Mouse (Mus musculus): ENCODE results near the gene Stra6. TPM values are rescaled to one million over a fixed set of nuclear protein-coding genes. Genes with fewer than 3 reads are reported as not detected.

Stra6 gene
- polyA plus RNA-seq, 1 experiment from 2014 or later = 0.15 TPM

DNA sequence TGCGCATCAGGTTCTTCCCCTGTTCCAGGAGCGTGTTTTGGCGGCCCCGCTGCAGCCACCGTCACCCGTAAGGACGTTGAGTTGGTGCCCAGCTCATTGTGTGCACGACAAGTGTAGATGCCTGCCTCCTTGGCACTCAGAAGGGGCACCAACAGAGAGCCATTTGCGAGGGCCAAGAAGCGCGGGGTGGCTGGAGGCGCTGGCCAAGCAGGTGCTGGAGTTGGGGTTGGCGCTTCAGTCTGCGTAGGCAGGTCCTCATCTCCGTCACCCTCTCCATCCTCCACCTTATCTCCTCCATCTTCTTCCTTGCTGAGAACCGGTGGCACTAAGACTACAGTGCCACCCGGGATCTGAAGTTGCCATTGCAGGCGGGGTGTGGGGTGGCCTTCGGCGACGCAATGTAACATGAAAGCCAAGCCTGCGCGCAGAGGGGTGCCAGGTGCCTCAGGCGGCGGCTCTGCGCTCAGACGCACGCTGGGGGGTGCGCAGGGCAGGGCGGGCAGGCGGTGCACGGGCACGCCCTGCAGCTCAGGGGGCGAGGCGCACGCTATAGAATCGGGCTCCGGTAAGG, 135.3 kb downstream of the Stra6 start:
- ATAC-seq (ENCODE audit: insufficient read depth) = no peak
- H3K4me1 ChIP-seq (replicated peaks) = peaks cover 9% of the 10 kb centered on the region
- no peaks in the 10 kb centered on the region for H3K36me3 ChIP-seq (replicated peaks)
- peaks cover 100% of the 10 kb centered on the region for H3K27me3 ChIP-seq
- WGBS (ENCODE audit: insufficient replicate concordance) = 5% methylated on average over 38 of the region's 38 CpGs
- H3K9me3 ChIP-seq (replicated peaks) = no peaks in the 10 kb centered on the region
- H3K4me3 ChIP-seq (replicated peaks) = no peak overlapping the region
- H3K27ac ChIP-seq (replicated peaks) = no peak overlapping the region
- H3K4me2 ChIP-seq = no peak overlapping the region
- H3K9ac ChIP-seq = no peak overlapping the region

DNA sequence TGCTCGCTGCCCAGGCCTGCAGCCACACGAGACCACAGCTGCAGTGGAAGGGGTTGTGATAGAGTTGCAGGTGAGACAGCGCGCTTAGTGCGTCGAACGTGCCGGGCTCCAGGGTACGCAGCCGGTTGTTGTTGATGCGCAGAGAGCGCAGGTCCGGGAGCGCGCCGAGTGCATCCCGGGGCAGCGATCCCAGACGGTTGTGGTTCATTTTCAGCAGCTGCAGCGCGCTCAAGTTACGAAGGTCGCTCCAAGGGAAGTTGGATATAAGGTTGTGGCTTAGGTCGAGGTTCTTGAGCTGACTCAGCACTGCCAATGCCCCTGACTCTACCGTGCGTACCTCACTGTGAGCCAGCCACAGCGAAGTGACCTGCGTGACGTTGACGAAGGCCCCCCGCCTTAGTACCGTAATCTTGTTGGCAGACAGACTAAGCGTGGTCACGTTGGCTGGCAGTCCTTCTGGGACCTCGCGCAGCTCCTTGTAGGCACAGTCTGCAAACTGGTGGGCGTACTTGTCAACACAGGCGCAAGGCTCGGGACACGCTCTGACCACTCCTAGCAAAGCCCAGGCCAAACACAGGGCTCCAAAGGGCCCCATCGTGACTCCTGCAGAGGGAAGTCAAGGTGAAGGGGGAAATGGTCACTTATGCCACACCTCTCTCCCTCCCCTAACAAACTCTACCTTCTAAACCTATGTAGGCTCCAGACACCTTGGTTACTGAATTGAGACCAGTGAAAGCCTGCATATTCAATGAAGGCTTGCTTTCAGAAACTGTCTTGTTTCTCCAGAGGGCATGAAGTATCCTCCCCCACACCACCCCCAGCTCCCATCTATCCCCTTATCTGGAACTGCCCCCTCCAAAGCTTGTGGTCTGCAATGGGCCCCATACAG, 136.0 kb downstream of the Stra6 start:
- peaks cover 11% of the 10 kb centered on the region for H3K4me1 ChIP-seq (replicated peaks)
- H3K27ac ChIP-seq (replicated peaks) = no peak overlapping the region
- no peak overlapping the region for H3K9ac ChIP-seq
- H3K36me3 ChIP-seq (replicated peaks) = no peaks in the 10 kb centered on the region
- no peak for ATAC-seq (ENCODE audit: insufficient read depth)
- H3K9me3 ChIP-seq (replicated peaks) = no peaks in the 10 kb centered on the region
- no peak overlapping the region for H3K4me2 ChIP-seq
- H3K4me3 ChIP-seq (replicated peaks) = no peak overlapping the region
- H3K27me3 ChIP-seq = peaks cover 100% of the 10 kb centered on the region
- WGBS (ENCODE audit: insufficient replicate concordance) = 2% methylated on average over 41 of the region's 41 CpGs

DNA sequence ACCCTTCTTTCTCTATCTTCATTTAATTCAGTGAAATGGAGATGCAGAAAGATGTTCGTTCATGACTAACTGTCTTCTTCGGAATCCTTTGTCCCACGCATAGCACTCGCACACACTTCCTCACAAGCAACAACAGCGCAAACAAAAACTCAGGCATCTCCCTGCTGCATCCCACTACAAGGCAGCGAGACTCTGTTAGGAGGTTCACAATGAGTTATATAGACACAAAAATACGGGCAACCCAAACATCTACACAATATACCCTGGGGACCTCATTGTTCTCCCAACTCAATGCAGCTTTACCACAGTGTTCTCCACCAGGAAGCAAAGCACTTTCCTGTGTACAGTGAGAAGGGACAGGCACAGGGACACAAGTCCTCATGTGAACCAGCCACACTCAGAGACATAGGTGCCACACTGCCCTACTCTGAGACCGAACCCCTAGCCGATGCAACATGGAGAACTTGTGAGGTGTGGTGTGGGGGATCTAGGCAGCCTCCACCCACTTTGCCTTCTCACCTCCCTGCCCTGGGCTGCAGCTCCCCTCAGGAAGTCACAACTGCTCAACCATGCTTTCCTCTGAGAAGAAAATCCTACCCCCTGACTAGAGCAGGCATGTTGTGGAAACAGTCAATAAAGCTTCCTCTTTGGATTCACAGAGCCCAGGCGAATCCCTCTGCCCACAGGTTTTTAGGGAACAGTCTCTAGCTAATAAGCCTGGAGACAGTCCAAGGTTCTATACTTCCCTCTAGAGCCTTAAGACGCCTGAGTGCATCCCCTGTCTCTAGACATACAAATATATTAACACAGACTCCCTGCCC, 136.9 kb downstream of the Stra6 start:
- H3K36me3 ChIP-seq (replicated peaks) = no peaks in the 10 kb centered on the region
- peaks cover 100% of the 10 kb centered on the region for H3K27me3 ChIP-seq
- peaks cover 11% of the 10 kb centered on the region for H3K4me1 ChIP-seq (replicated peaks)

DNA sequence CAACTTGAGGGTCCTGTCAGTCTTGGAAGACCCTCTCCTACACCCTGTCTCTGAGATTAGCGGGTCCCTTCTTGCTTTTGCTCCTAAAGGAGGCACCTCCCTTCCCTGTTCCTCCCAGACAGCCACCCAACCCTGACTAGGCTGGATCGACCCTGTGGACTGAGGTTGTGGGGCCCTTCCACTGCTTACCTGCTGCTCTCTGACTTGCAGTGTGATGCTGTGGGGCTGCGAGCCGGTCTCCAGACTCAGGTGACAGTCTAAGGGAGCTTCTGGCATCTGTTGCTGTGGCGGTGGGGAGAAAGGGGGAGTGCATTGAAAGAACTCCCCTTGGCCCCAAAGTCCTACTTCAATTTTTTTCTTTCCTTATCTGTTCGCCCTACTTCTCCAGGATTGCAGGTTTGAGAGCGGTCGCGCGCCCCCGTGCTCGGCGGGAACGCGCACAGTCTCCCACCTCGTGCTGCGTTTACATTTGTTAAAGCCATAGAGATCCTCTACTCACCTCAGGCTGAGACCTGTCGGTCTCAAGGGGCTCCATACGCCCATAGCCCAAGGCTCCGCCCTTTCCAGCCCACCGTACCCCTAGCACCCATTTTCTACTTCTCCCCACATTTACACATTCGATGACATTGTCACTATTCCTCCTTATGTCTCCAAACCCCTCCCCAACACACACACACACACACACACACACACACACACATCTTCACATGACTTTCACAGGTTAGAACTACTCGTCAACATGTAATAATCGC, 137.7 kb downstream of the Stra6 start:
- no peak overlapping the region for H3K9ac ChIP-seq
- peaks cover 100% of the 10 kb centered on the region for H3K27me3 ChIP-seq
- no peak overlapping the region for H3K4me3 ChIP-seq (replicated peaks)
- WGBS (ENCODE audit: insufficient replicate concordance) = 3% methylated on average over 24 of the region's 24 CpGs
- no peaks in the 10 kb centered on the region for H3K36me3 ChIP-seq (replicated peaks)
- peaks cover 11% of the 10 kb centered on the region for H3K4me1 ChIP-seq (replicated peaks)
- H3K4me2 ChIP-seq = no peak overlapping the region
- H3K27ac ChIP-seq (replicated peaks) = no peak overlapping the region
- no peaks in the 10 kb centered on the region for H3K9me3 ChIP-seq (replicated peaks)
- no peak for ATAC-seq (ENCODE audit: insufficient read depth)

More for the DNA sequence above, 136.9 kb downstream of the Stra6 start:
- Histone ChIP-seq H3K9me3 (replicated peaks) (no peaks in the 10 kb centered on the region), H3K4me2 (no peak overlapping the region), H3K9ac (no peak overlapping the region), H3K27ac (replicated peaks) (no peak overlapping the region), H3K4me3 (replicated peaks) (no peak overlapping the region)
- no peak for ATAC-seq (ENCODE audit: insufficient read depth)
- 6% methylated on average over 11 of the region's 11 CpGs for WGBS (ENCODE audit: insufficient replicate concordance)

DNA sequence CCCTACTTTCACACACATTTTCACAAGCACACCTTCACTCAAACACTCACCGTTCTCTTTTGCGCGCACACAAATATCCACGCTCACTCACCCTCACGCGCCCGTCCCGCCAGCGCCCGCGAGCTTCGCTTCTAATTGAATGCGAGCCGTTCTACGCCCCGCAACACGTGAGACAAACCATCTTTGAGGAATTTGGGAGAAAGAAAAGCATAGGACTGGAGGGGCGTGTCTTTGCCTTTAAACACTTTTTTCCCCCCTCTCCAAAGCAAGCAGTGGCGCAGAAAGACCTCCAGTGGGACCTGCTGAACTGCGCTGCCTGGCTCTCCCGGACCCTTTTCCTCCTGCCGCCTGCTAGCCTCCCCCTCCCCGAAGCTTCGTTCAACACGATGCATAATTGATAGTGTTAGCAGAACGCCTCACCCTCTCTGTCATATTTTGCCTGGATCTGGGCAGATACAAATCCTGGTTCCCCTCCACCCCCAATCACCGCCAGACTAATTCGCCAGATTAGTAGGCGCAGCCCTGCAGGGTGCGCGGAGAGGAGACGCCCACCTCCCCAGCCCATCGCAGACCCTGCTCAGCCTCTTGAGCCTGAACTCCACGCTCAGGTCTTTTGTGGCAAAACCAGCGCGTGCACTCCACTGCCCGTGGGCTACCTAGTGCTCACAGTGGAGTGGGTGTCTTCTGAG, 138.4 kb downstream of the Stra6 start:
- Histone ChIP-seq H3K27ac (replicated peaks) (no peak overlapping the region), H3K36me3 (replicated peaks) (no peaks in the 10 kb centered on the region), H3K4me2 (no peak overlapping the region), H3K4me3 (replicated peaks) (no peak overlapping the region), H3K27me3 (peaks cover 100% of the 10 kb centered on the region), H3K9ac (no peak overlapping the region), H3K4me1 (replicated peaks) (peaks cover 11% of the 10 kb centered on the region), H3K9me3 (replicated peaks) (no peaks in the 10 kb centered on the region)
- 2% methylated on average over 37 of the region's 37 CpGs for WGBS (ENCODE audit: insufficient replicate concordance)
- ATAC-seq (ENCODE audit: insufficient read depth) = no peak

DNA sequence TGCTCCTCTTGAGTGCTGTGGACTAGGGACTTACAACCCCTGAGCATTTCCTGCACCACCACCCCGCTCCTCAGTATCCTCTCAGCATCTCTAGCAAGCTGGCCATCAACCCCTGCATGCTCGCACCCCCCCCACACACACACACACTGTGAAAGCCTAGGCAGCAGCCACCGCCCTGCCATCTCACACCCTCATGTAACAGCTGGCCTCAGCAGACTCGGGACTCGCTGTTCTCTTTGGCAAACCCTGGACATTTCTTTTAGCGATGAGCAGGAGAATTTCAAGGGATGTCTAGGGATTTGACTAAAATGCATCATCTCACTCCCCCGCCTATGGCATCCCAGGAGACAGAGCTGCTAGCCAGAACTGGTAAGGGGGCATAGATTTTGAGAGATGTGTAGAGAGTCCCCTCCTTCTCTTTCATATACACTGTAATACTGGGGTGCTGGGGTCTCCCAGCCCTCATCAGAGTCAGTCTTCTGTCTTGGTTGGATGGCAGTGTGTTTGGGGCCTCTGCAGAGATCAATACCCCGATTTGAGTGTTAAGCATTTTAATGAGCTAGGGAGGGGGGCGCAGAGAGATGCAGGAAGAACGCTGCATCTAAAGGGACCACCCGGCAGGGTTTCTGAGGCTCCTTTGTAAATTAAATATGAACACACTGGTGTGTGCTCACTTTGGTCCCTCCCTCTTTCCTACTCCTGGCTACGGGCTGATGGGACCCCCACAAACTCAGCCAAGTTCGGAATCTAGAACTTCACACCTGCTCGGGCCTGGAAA, 139.3 kb downstream of the Stra6 start:
- Histone ChIP-seq H3K4me3 (replicated peaks) (no peak overlapping the region), H3K27ac (replicated peaks) (no peak overlapping the region), H3K9me3 (replicated peaks) (no peaks in the 10 kb centered on the region), H3K36me3 (replicated peaks) (no peaks in the 10 kb centered on the region), H3K27me3 (peaks cover 99% of the 10 kb centered on the region), H3K9ac (no peak overlapping the region), H3K4me2 (no peak overlapping the region), H3K4me1 (replicated peaks) (peaks cover 10% of the 10 kb centered on the region)
- 5% methylated on average over 14 of the region's 14 CpGs for WGBS (ENCODE audit: insufficient replicate concordance)
- no peak for ATAC-seq (ENCODE audit: insufficient read depth)

Other genes with a start within 250 kb of the Stra6 start
- 10.5 and 11.3 TPM in 2 replicates for gene Arid3b, start 227.0 kb upstream of the Stra6 start, polyA plus RNA-seq (2015; fragmentation: Nextera tagmentation; extraction: Ambion mirVana)
- gene Ubl7, start 152.8 kb upstream of the Stra6 start, polyA plus RNA-seq (2015; fragmentation: Nextera tagmentation; extraction: Ambion mirVana) = 50.7 and 52.4 TPM in 2 replicates
- not detected in 2 replicates for gene Sema7a, start 123.7 kb upstream of the Stra6 start, polyA plus RNA-seq (2015; fragmentation: Nextera tagmentation; extraction: Ambion mirVana)
- gene Cyp11a1, start 57.4 kb upstream of the Stra6 start, polyA plus RNA-seq (2015; fragmentation: Nextera tagmentation; extraction: Ambion mirVana) = 1.3 and 1.5 TPM in 2 replicates
- gene Ccdc33, start 55.0 kb downstream of the Stra6 start, polyA plus RNA-seq (2015; fragmentation: Nextera tagmentation; extraction: Ambion mirVana) = not detected in 2 replicates
- 4.2 and 4.5 TPM in 2 replicates for gene Islr, start 140.5 kb downstream of the Stra6 start, polyA plus RNA-seq (2015; fragmentation: Nextera tagmentation; extraction: Ambion mirVana)
- gene Islr2, start 140.5 kb downstream of the Stra6 start, polyA plus RNA-seq (2015; fragmentation: Nextera tagmentation; extraction: Ambion mirVana) = 0.05 and 0.08 TPM in 2 replicates
- gene Pml, start 186.0 kb downstream of the Stra6 start, polyA plus RNA-seq (2015; fragmentation: Nextera tagmentation; extraction: Ambion mirVana) = 19.3 and 22.0 TPM in 2 replicates
- gene Stoml1, start 189.4 kb downstream of the Stra6 start, polyA plus RNA-seq (2015; fragmentation: Nextera tagmentation; extraction: Ambion mirVana) = 4.1 and 5.0 TPM in 2 replicates
- gene Loxl1, start 249.4 kb downstream of the Stra6 start, polyA plus RNA-seq (2015; fragmentation: Nextera tagmentation; extraction: Ambion mirVana) = 2.7 TPM in 2 replicates